Mouse (Mus musculus): ENCODE data around the gene Atp2b1.

DNA sequence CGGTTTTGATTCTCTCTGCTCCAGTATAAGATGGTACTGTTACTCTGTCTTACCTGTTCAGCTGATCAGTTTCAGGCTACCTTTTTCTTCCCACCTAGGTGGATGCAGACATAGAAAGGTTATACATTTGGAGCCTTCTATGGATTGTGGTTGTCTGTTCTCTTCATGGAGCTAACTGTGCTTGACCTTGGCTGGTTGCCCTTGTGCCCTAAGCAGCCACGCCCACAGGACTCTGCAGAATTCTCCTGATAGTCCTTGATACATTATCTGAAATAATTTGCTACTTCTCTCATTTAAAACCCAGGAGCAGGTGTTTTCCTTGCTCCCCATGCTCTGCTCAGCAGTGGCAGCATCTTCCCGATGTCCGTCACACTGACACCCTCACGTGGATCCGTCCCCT, 61.4 kb downstream of the Atp2b1 start:
- TF ChIP-seq GATA1 (IDR thresholded peaks at IDR 0.05; ENCODE audit: borderline replicate concordance, low read length) (no peak), CTCF (IDR thresholded peaks at IDR 0.05; ENCODE audit: low read depth, low read length) (no peak), POLR2AphosphoS5 (IDR thresholded peaks at IDR 0.05; ENCODE audit: insufficient replicate concordance, low read depth, low read length) (no peak), GATA2 (IDR thresholded peaks at IDR 0.05; ENCODE audit: borderline replicate concordance, low read depth, low read length) (no peak), TAL1 (conservative IDR thresholded peaks at IDR 0.05; ENCODE audit: low read depth, low read length) (no peak)
